Mouse (Mus musculus) thymus, adult 2 months (tissue): ENCODE measurements around the gene Gm11627. TPM values are rescaled to one million over a fixed set of nuclear protein-coding genes. Genes with fewer than 3 reads are reported as not detected.
"Not testable (repeated sequence)": the region's sequence is repeated elsewhere in the genome, so short reads cannot be mapped to it uniquely, and the experiment has no call there.

Source experiments
- DNase-seq: peaks from one replicate; pipeline ENCODE4 v3.0.0; 2021
- H3K27ac ChIP-seq: fragments of 200-500 bp; 2 replicates; pipeline ENCODE4 v1.5.1; 2012; ENCODE audit warnings: low read length, control low read depth; ENCODE audit not compliant: control insufficient read depth, insufficient read depth
- H3K27me3 ChIP-seq: fragments of 200-500 bp; 2 replicates; pipeline ENCODE4 v1.6.1; 2012; ENCODE audit warnings: mild to moderate bottlenecking, low read length, moderate library complexity, mixed read lengths; ENCODE audit not compliant: control insufficient read depth, insufficient read depth
- H3K36me3 ChIP-seq: fragments of 200-500 bp; 2 replicates; pipeline ENCODE4 v1.6.1; 2012; ENCODE audit warnings: mild to moderate bottlenecking, low read length, moderate library complexity; ENCODE audit not compliant: control insufficient read depth, insufficient read depth
- H3K4me1 ChIP-seq: fragments of 200-500 bp; replicated peaks from 2 replicates; pipeline ENCODE4 v1.6.1; 2012; ENCODE audit warnings: low read length; ENCODE audit not compliant: control insufficient read depth, insufficient read depth
- H3K4me3 ChIP-seq: fragments of 200-500 bp; 2 replicates; pipeline ENCODE4 v1.5.1; 2012; ENCODE audit warnings: mild to moderate bottlenecking, low read length, control low read depth, moderate library complexity; ENCODE audit not compliant: control insufficient read depth, insufficient read depth
- CTCF ChIP-seq: fragments of 200-500 bp; IDR thresholded peaks from 2 replicates; pipeline ENCODE4 v1.5.1; 2012; ENCODE audit warnings: mild to moderate bottlenecking, control low read depth, low read length, moderate library complexity, borderline replicate concordance; ENCODE audit not compliant: control insufficient read depth, poor library complexity, insufficient read depth; ENCODE audit errors: extremely low read depth
- POLR2A ChIP-seq: fragments of 200-500 bp; IDR thresholded peaks from 2 replicates; pipeline ENCODE4 v1.6.1; 2012; ENCODE audit warnings: mild to moderate bottlenecking, low read length, control low read depth, moderate library complexity; ENCODE audit not compliant: control insufficient read depth, poor library complexity, insufficient read depth; ENCODE audit errors: extremely low read depth
- WGBS: fragments of 180-500 bp; shearing (Covaris S2); methylation state at CpG from one replicate; pipeline ENCODE4 v1.1.7; 2018; 5-methylcytosine and 5-hydroxymethylcytosine counted together
- polyA plus RNA-seq: library from polyadenylated mRNA; depleted of rRNA; stranded (reverse); fragments of >200 nt; gene quantifications from 2 replicates; pipeline ENCODE4 v1.2.3, GENCODE M21; 2012

Gene Gm11627
- polyA plus RNA-seq, 1 experiment, result 0.71 TPM

DNA sequence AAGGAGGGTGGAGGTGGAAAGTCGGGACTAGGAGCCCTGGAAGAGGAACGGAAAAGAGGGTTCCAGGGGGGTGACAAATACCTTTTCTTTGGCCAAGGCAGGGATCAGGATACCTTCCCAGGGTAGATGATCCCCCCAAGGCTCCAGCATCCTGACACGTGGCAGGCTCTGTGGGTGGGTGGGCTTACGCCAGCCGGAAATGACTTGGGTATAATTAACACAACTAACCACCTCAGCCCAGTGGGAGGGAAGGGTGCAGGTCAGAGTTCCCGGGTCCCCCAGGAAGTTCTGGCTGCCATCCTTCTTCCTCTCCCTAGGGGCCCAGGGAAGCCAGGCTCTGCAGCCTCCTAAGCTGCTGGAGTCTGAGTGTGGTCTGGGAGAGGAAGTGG lies 32.0 kb upstream of the Gm11627 start:
- 25% methylated on average over 6 of the region's 6 CpGs for WGBS
- H3K27me3 ChIP-seq, result peaks cover 2% of the 10 kb centered on the region; the same call in 1 of the 2 replicates
- H3K4me1 ChIP-seq, result no peaks in the 10 kb centered on the region
- no peak overlapping the region for H3K4me3 ChIP-seq
- no peaks in the 10 kb centered on the region for H3K36me3 ChIP-seq
- no peak for TF ChIP-seq CTCF
- no peak for TF ChIP-seq POLR2A
- DNase-seq, result no peak
- H3K27ac ChIP-seq, result no peak overlapping the region

DNA sequence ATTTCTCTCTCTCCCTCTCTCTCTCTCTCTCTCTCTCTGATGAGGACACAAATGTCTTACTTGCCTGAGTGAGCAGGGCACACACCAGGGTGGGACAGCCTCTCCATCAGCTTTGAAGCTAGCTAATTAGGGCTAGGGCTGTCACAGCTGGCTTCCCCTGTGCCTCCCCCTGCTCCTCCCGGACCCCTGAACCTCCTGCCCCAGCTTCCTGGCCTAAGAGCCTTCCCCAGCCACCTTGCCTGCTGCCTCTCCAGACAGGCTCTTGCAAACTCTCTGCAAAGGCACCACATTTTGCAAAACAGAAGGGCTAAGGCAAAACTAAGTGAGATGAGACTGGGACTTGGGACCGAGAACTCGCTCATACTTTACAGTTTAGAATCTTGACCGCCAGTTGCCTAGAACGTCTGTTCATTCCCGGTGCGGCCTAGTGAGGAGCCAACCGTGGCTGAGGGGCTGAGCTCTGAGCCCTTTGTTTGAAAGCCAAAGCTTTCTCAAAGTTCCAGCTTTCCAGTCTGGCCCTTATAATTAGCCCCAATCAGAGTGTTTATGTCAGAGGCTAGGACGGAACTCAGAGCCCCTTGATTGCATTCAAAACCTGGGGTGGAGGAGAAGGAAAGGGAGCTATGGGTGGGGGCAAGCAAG lies 31.5 kb upstream of the Gm11627 start:
- WGBS, result 75% methylated on average over 9 of the region's 9 CpGs
- DNase-seq, result no peak
- no peak overlapping the region for H3K27ac ChIP-seq

DNA sequence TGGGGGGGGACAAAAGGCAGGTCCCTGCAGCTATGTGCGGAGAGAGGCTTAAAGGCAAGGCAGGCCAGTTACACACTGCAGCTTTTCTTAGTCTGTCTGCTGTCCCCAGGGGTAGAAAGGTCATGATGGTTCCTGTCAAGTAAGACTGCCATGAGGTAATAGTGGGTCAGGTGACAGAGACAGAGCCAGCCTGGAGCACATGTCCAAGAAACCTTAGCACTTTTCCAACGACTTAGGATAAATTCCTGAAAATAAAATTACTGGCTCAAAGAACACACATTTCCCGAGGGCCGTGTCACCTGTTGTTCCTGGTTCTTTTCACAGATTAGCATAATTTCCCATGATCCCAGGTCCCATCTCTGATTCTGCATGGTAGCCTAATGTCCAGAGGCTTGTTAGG lies 31.0 kb upstream of the Gm11627 start:
- 86% methylated on average over 4 of the region's 4 CpGs for WGBS

More for the DNA sequence above, 31.5 kb upstream of the Gm11627 start:
- Histone ChIP-seq H3K27me3 (peaks cover 2% of the 10 kb centered on the region), H3K4me1 (no peaks in the 10 kb centered on the region), H3K4me3 (no peak overlapping the region), H3K36me3 (no peaks in the 10 kb centered on the region)
- no peak for TF ChIP-seq CTCF
- no peak for TF ChIP-seq POLR2A

DNA sequence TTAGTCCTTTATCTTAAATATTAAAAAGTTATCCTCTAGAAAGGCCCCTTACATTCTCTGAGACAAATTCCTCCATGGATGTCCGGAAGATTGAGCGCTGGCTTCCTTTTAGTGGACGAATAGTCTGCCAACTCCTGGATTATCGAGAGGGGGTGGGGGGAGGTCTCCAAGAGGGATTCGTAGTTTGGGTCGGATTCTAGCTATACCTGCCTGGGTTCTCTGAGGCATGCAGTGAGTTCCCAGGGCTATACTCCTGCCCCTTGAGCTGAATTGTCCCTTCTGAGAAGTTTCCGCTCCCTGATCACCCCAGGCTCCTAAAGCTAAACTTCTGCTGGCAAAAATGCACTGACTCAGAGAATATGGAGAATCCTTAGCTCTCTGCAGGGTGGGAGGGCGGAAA lies 30.2 kb upstream of the Gm11627 start:
- H3K36me3 ChIP-seq, result no peaks in the 10 kb centered on the region
- H3K4me1 ChIP-seq, result no peaks in the 10 kb centered on the region
- no peak overlapping the region for H3K27ac ChIP-seq
- WGBS, result 94% methylated on average over 8 of the region's 8 CpGs
- peaks cover 2% of the 10 kb centered on the region for H3K27me3 ChIP-seq
- DNase-seq, result no peak
- H3K4me3 ChIP-seq, result no peak overlapping the region
- TF ChIP-seq CTCF, result no peak
- TF ChIP-seq POLR2A, result no peak

More for the DNA sequence above, 31.0 kb upstream of the Gm11627 start:
- no peak overlapping the region for H3K4me3 ChIP-seq
- H3K4me1 ChIP-seq, result no peaks in the 10 kb centered on the region
- no peak overlapping the region for H3K27ac ChIP-seq
- TF ChIP-seq POLR2A, result no peak
- no peak for TF ChIP-seq CTCF
- no peak for DNase-seq
- H3K27me3 ChIP-seq, result peaks cover 2% of the 10 kb centered on the region
- H3K36me3 ChIP-seq, result no peaks in the 10 kb centered on the region

DNA sequence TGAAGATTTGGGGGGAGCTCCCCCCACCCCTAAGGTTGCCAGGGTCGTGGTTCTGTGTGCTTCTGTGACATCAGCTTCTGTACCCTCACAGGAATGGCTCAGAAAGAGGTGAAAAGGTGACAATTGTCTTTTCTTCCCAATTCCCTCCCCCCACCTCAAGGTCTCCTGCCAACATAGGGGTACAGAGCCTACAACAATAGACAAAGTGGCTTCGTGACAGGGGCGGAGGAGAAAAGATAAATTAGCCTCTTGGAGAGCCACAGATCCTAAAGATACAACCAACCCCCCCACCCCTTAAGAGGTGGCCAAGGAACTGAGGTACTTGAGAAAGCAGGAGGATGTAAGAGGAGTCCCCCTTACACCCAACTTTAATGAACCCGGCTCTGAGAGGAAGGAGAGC lies 29.4 kb upstream of the Gm11627 start:
- Histone ChIP-seq H3K4me3 (no peak overlapping the region), H3K4me1 (no peaks in the 10 kb centered on the region), H3K36me3 (no peaks in the 10 kb centered on the region), H3K27me3 (peaks cover 6% of the 10 kb centered on the region), H3K27ac (no peak overlapping the region)
- TF ChIP-seq CTCF, result no peak
- no peak for TF ChIP-seq POLR2A
- WGBS, result 79% methylated on average over 4 of the region's 4 CpGs
- DNase-seq, result no peak

DNA sequence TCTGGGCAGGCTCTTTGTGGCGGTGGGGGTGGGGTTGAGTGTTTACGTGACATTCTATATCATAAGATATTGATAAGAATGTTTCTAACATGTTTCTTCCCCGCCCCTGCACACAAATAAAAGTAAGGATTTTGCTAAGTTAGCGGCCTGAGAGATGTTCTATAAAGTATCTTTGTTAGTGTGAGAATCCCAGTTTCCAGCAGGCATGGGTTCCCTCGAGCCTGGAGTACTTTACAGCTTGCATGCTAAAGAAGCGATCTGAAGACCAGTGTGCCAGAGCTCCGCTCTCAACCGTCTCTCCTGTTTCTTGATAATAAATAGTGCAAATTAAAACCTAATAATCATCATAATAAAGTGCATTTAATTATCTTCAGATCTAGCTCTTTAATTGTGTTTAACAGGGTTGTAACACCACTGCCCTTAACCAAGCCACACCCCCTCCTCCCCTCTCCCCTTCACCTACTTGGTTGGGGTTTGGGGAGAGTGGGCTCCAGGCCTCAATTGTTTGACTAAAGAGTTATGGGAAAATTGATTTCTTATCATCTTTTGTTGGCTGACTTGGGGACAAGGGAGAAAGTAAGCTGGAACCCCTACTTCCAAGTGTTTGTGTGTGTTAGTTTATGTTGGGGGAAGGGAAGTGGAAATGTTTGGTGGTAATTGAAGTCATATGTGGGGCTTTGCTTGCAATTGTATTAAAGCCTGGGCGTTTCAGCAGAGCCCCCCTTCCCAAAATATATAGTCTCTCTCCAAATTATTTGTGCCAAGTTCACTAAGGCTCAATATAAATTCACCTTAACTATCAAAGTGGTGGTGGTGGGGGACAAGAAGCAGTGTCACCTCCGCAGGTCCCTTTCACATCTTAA lies 28.7 kb upstream of the Gm11627 start:
- no peak overlapping the region for H3K4me3 ChIP-seq
- DNase-seq, result no peak
- WGBS, result 88% methylated on average over 10 of the region's 10 CpGs
- H3K4me1 ChIP-seq, result no peaks in the 10 kb centered on the region
- no peaks in the 10 kb centered on the region for H3K36me3 ChIP-seq
- peaks cover 6% of the 10 kb centered on the region for H3K27me3 ChIP-seq
- H3K27ac ChIP-seq, result no peak overlapping the region
- TF ChIP-seq CTCF (no peak), POLR2A (no peak)

DNA sequence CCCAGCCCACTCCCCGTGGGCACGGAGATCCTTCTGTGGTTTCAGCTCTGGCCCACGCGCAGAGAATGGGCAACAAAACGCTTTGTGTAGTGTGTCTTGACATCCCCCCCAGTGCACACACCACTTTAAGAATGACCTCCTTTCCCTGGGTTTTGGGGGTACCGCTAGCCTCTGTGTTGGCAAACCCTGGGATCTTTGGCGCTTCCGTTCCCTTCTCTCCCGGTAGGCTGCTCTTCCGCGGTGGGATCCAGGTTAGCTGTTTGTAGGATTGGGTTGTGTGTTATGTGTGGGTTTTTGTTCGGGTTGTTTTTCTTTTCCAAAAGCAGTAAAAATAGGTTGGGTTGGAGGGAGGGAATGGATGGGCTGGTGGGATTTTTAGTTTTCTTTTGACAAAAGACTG lies 27.9 kb upstream of the Gm11627 start:
- H3K4me3 ChIP-seq, DNase-seq, H3K4me1 ChIP-seq, H3K36me3 ChIP-seq, H3K27me3 ChIP-seq, H3K27ac ChIP-seq: not testable (repeated sequence)
- WGBS, result 56% methylated on average over 12 of the region's 12 CpGs
